Mouse (Mus musculus): ENCODE measurements at regions not wholly inside any gene's neighbourhood (a gene's known extent, or its start where the extent isn't known, plus 50 kb on each side); places are given as distances from the start of the nearest gene placed in this dataset.

GRCm38 (mm10) chr11:82668026-82668425 is 96.1 kb downstream of the Cct6b start:
- Histone ChIP-seq H3K27ac (no peak overlapping the region), H3K27me3 (replicated peaks) (no peaks in the 10 kb centered on the region), H3K9me3 (no peaks in the 10 kb centered on the region), H3K36me3 (no peaks in the 10 kb centered on the region), H3K9ac (no peak overlapping the region), H3K4me2 (replicated peaks) (no peak overlapping the region), H3K4me3 (replicated peaks) (no peak overlapping the region), H3K4me1 (replicated peaks) (no peaks in the 10 kb centered on the region)
- no peak for ATAC-seq
- WGBS, result 88% methylated on average over 1 of the region's 1 CpGs

- no peak for ATAC-seq
- Histone ChIP-seq H3K4me3 (replicated peaks) (no peak overlapping the region), H3K4me1 (replicated peaks) (no peaks in the 10 kb centered on the region), H3K27me3 (replicated peaks) (no peaks in the 10 kb centered on the region), H3K4me2 (replicated peaks) (no peak overlapping the region), H3K36me3 (no peaks in the 10 kb centered on the region), H3K9me3 (no peaks in the 10 kb centered on the region), H3K9ac (no peak overlapping the region), H3K27ac (no peak overlapping the region)
- WGBS, result 76% methylated on average over 1 of the region's 1 CpGs
Measured at GRCm38 (mm10) chr11:82664076-82664475, 100.0 kb downstream of the Cct6b start.

- Histone ChIP-seq H3K27me3 (replicated peaks) (no peaks in the 10 kb centered on the region), H3K36me3 (no peaks in the 10 kb centered on the region), H3K4me3 (replicated peaks) (no peak overlapping the region), H3K9me3 (no peaks in the 10 kb centered on the region), H3K9ac (no peak overlapping the region), H3K4me2 (replicated peaks) (no peak overlapping the region), H3K27ac (no peak overlapping the region), H3K4me1 (replicated peaks) (no peaks in the 10 kb centered on the region)
- ATAC-seq, result no peak
- WGBS, result 37% methylated on average over 3 of the region's 3 CpGs
Measured at GRCm38 (mm10) chr11:82662086-82662485, 102.0 kb downstream of the Cct6b start.

- no peak for ATAC-seq
Measured at GRCm38 (mm10) chr11:82651751-82652150, 112.4 kb downstream of the Cct6b start.

GRCm38 (mm10) chr11:82638513-82638912 is 125.6 kb downstream of the Cct6b start:
- ATAC-seq, result no peak
- Histone ChIP-seq H3K4me3 (replicated peaks) (no peak overlapping the region), H3K9ac (no peak overlapping the region), H3K9me3 (no peaks in the 10 kb centered on the region), H3K36me3 (no peaks in the 10 kb centered on the region), H3K4me2 (replicated peaks) (no peak overlapping the region), H3K27me3 (replicated peaks) (no peaks in the 10 kb centered on the region), H3K27ac (no peak overlapping the region), H3K4me1 (replicated peaks) (0 out of 2 replicates have a peak, but pooled peaks cover 4% of the 10 kb centered on the region)
- WGBS, result 34% methylated on average over 4 of the region's 4 CpGs

More at GRCm38 (mm10) chr11:82651751-82652150, 112.4 kb downstream of the Cct6b start:
- H3K9ac ChIP-seq, result no peak overlapping the region
- peaks cover 8% of the 10 kb centered on the region; the same call in 1 of the 2 replicates for H3K4me1 ChIP-seq (replicated peaks)
- no peaks in the 10 kb centered on the region for H3K27me3 ChIP-seq (replicated peaks)
- no peak overlapping the region for H3K27ac ChIP-seq
- no peaks in the 10 kb centered on the region for H3K36me3 ChIP-seq
- H3K9me3 ChIP-seq, result no peaks in the 10 kb centered on the region
- H3K4me3 ChIP-seq (replicated peaks), result no peak overlapping the region
- WGBS, result 29% methylated on average over 5 of the region's 5 CpGs
- no peak overlapping the region for H3K4me2 ChIP-seq (replicated peaks)

- 91% methylated on average over 1 of the region's 1 CpGs for WGBS
- ATAC-seq, result no peak
- H3K4me3 ChIP-seq (replicated peaks), result no peak overlapping the region
- no peak overlapping the region for H3K9ac ChIP-seq
- no peaks in the 10 kb centered on the region for H3K27me3 ChIP-seq (replicated peaks)
- H3K9me3 ChIP-seq, result no peaks in the 10 kb centered on the region
- H3K4me2 ChIP-seq (replicated peaks), result no peak overlapping the region
- H3K27ac ChIP-seq, result no peak overlapping the region
- no peaks in the 10 kb centered on the region for H3K36me3 ChIP-seq
- no peaks in the 10 kb centered on the region for H3K4me1 ChIP-seq (replicated peaks)
Measured at GRCm38 (mm10) chr11:82632191-82632590, 131.9 kb downstream of the Cct6b start.

- H3K36me3 ChIP-seq, result no peaks in the 10 kb centered on the region
- H3K4me3 ChIP-seq (replicated peaks), result no peak overlapping the region
- no peak overlapping the region for H3K4me2 ChIP-seq (replicated peaks)
- H3K4me1 ChIP-seq (replicated peaks), result no peaks in the 10 kb centered on the region
- H3K9me3 ChIP-seq, result no peaks in the 10 kb centered on the region
- no peak overlapping the region for H3K27ac ChIP-seq
- WGBS, result 36% methylated on average over 4 of the region's 4 CpGs
- H3K9ac ChIP-seq, result no peak overlapping the region
- no peak for ATAC-seq
- no peaks in the 10 kb centered on the region for H3K27me3 ChIP-seq (replicated peaks)
Measured at GRCm38 (mm10) chr11:82631387-82631786, 132.7 kb downstream of the Cct6b start.

GRCm38 (mm10) chr11:82626501-82627111 is 137.5 kb downstream of the Cct6b start:
- H3K4me3 ChIP-seq (replicated peaks), result no peak overlapping the region
- no peak for ATAC-seq
- no peaks in the 10 kb centered on the region for H3K27me3 ChIP-seq (replicated peaks)
- no peaks in the 10 kb centered on the region for H3K9me3 ChIP-seq
- no peaks in the 10 kb centered on the region for H3K36me3 ChIP-seq
- 50% methylated on average over 7 of the region's 7 CpGs for WGBS
- H3K9ac ChIP-seq, result no peak overlapping the region
- H3K27ac ChIP-seq, result no peak overlapping the region
- H3K4me2 ChIP-seq (replicated peaks), result no peak overlapping the region
- no peaks in the 10 kb centered on the region for H3K4me1 ChIP-seq (replicated peaks)

GRCm38 (mm10) chr11:82621061-82621460 is 143.1 kb downstream of the Cct6b start:
- Histone ChIP-seq H3K27ac (no peak overlapping the region), H3K4me2 (replicated peaks) (no peak overlapping the region), H3K9me3 (no peaks in the 10 kb centered on the region), H3K36me3 (no peaks in the 10 kb centered on the region), H3K27me3 (replicated peaks) (peaks cover 6% of the 10 kb centered on the region; the same call in 1 of the 2 replicates), H3K4me3 (replicated peaks) (no peak overlapping the region), H3K9ac (no peak overlapping the region), H3K4me1 (replicated peaks) (no peaks in the 10 kb centered on the region)
- no peak for ATAC-seq
- WGBS, result 88% methylated on average over 10 of the region's 10 CpGs

- no peak for ATAC-seq
- Histone ChIP-seq H3K9me3 (no peaks in the 10 kb centered on the region), H3K9ac (no peak overlapping the region), H3K4me1 (replicated peaks) (no peaks in the 10 kb centered on the region), H3K27ac (no peak overlapping the region), H3K4me2 (replicated peaks) (no peak overlapping the region), H3K36me3 (no peaks in the 10 kb centered on the region), H3K4me3 (replicated peaks) (no peak overlapping the region), H3K27me3 (replicated peaks) (peaks cover 6% of the 10 kb centered on the region; the same call in 1 of the 2 replicates)
- WGBS, result 66% methylated on average over 2 of the region's 2 CpGs
Measured at GRCm38 (mm10) chr11:82619418-82619817, 144.7 kb downstream of the Cct6b start.

GRCm38 (mm10) chr11:82618457-82618856 is 145.7 kb downstream of the Cct6b start:
- no peak for ATAC-seq
- H3K36me3 ChIP-seq, result no peaks in the 10 kb centered on the region
- H3K9me3 ChIP-seq, result no peaks in the 10 kb centered on the region
- no peak overlapping the region for H3K4me2 ChIP-seq (replicated peaks)
- no peaks in the 10 kb centered on the region for H3K4me1 ChIP-seq (replicated peaks)
- H3K27me3 ChIP-seq (replicated peaks), result peaks cover 6% of the 10 kb centered on the region; the same call in 1 of the 2 replicates
- WGBS, result 4% methylated on average over 9 of the region's 9 CpGs
- no peak overlapping the region for H3K9ac ChIP-seq
- H3K4me3 ChIP-seq (replicated peaks), result no peak overlapping the region
- no peak overlapping the region for H3K27ac ChIP-seq

- WGBS, result 54% methylated on average over 7 of the region's 7 CpGs
- Histone ChIP-seq H3K9me3 (no peaks in the 10 kb centered on the region), H3K4me3 (replicated peaks) (no peak overlapping the region), H3K27me3 (replicated peaks) (peaks cover 6% of the 10 kb centered on the region; the same call in 1 of the 2 replicates), H3K27ac (no peak overlapping the region), H3K36me3 (no peaks in the 10 kb centered on the region), H3K9ac (no peak overlapping the region), H3K4me1 (replicated peaks) (no peaks in the 10 kb centered on the region), H3K4me2 (replicated peaks) (no peak overlapping the region)
- ATAC-seq, result no peak
Measured at GRCm38 (mm10) chr11:82616856-82617255, 147.3 kb downstream of the Cct6b start.

GRCm38 (mm10) chr11:82614356-82614755 is 149.8 kb downstream of the Cct6b start:
- no peak for ATAC-seq
- Histone ChIP-seq H3K4me3 (replicated peaks) (no peak overlapping the region), H3K9ac (no peak overlapping the region), H3K27me3 (replicated peaks) (peaks cover 6% of the 10 kb centered on the region; the same call in 1 of the 2 replicates), H3K4me2 (replicated peaks) (no peak overlapping the region), H3K36me3 (no peaks in the 10 kb centered on the region), H3K9me3 (no peaks in the 10 kb centered on the region), H3K27ac (no peak overlapping the region), H3K4me1 (replicated peaks) (no peaks in the 10 kb centered on the region)
- WGBS, result 92% methylated on average over 9 of the region's 9 CpGs

Measured in intestine, embryonic 15.5 days (tissue).